Mouse (Mus musculus): ENCODE results near the gene Lin7c. TPM values are rescaled to one million over a fixed set of nuclear protein-coding genes. Genes with fewer than 3 reads are reported as not detected.

The Lin7c gene
- polyA plus RNA-seq, 1 experiment from 2014 or later = 35.5 TPM

DNA sequence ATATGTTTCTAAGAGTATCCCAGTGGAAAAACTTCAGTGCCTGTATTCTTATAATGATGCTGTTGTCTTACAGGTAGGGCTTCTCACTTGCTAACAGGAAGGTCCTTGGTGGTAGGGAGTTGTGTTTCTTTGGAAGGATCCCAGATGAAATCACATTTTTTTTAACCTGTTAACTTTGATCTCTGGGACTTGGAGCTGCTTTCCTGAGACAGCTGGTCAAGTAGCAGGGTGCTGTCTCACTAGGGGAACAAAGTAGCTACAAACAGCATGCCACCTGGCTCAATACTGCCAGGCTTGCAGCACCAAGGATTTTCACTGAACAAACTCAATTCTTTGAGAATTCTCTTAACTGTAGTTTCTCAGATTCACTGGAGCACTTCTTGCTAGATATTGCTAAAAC is 37.2 kb downstream of the Lin7c start:
- Histone ChIP-seq H3K27ac (replicated peaks) (no peak overlapping the region), H3K9me3 (no peaks in the 10 kb centered on the region), H3K36me3 (peaks cover 15% of the 10 kb centered on the region), H3K4me2 (no peak overlapping the region), H3K9ac (no peak overlapping the region), H3K4me1 (peaks cover 49% of the 10 kb centered on the region), H3K4me3 (no peak overlapping the region), H3K27me3 (replicated peaks) (no peaks in the 10 kb centered on the region)
- no peak for ATAC-seq (ENCODE audit: extremely low read depth, insufficient number of reproducible peaks, low FRiP score, low TSS enrichment)

DNA sequence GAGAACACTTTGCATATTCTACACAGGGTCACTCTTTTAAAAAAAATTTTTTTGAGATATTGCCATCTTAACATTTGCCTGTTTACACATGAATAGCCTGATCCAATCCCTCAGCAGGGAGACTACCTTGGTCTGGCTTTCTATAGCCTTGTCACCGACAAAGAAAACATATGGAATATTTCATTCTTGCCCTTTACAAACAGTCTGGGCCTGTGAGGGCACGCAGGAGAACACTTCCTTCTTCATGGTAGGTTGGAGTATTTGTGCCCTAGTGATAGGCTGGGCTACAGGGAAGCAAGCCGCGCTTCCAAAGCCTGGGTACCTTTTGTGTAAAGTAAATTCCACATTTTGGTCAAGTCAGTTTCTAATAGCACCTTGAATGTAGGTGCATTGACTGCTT is 38.1 kb downstream of the Lin7c start:
- H3K4me1 ChIP-seq = peaks cover 53% of the 10 kb centered on the region
- H3K9ac ChIP-seq = no peak overlapping the region
- peaks cover 15% of the 10 kb centered on the region for H3K36me3 ChIP-seq
- H3K27ac ChIP-seq (replicated peaks) = no peak overlapping the region
- H3K4me3 ChIP-seq = no peak overlapping the region
- 50% methylated on average over 4 of the region's 4 CpGs for WGBS
- H3K27me3 ChIP-seq (replicated peaks) = no peaks in the 10 kb centered on the region
- no peak for ATAC-seq (ENCODE audit: extremely low read depth, insufficient number of reproducible peaks, low FRiP score, low TSS enrichment)
- no peak overlapping the region for H3K4me2 ChIP-seq
- no peaks in the 10 kb centered on the region for H3K9me3 ChIP-seq

DNA sequence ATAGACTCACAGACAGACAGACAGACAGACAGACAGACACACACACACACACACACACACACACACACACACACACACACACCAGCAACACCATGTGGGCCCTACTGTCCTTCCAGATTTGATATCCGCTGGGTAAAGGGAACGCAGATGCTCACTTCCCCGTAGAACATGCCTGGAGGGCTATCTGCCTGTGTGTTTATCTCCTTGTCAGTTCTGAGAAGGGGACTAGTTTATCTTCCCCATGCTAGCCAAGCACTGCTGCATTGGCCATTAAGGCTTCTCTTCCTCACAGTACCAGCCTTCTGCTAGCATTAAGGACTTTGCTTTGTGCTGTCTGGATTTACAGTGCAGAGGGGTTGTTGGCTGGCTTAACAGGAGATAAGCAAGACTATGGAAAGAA is 38.6 kb downstream of the Lin7c start:
- 39% methylated on average over 3 of the region's 3 CpGs for WGBS
- no peak overlapping the region for H3K4me2 ChIP-seq
- H3K36me3 ChIP-seq = peaks cover 15% of the 10 kb centered on the region
- H3K9ac ChIP-seq = no peak overlapping the region
- no peaks in the 10 kb centered on the region for H3K9me3 ChIP-seq
- no peak overlapping the region for H3K4me3 ChIP-seq
- no peak overlapping the region for H3K27ac ChIP-seq (replicated peaks)
- no peak for ATAC-seq (ENCODE audit: extremely low read depth, insufficient number of reproducible peaks, low FRiP score, low TSS enrichment)
- H3K27me3 ChIP-seq (replicated peaks) = no peaks in the 10 kb centered on the region
- peaks cover 54% of the 10 kb centered on the region for H3K4me1 ChIP-seq

DNA sequence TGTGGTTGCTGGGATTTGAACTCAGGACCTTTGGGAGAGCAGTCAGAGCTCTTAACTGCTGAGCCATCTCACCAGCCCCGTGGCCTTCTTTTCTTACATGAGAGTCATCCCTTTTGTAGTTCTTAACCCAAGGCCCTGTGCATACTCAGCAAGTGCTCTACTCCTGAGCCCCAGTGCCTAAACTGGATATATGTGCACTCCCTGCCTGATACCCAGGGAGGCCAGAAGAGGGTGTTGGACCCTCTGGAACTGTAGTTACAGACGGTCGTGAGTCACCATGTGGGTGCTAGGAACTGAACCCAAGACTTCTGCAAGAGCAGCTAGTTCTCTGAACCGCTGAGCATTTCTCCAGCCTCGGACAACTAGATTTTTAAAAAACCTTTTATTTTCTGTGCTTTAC is 39.7 kb downstream of the Lin7c start:
- Histone ChIP-seq H3K27ac (replicated peaks) (no peak overlapping the region), H3K36me3 (peaks cover 15% of the 10 kb centered on the region), H3K9ac (no peak overlapping the region), H3K4me3 (no peak overlapping the region), H3K4me2 (no peak overlapping the region), H3K9me3 (no peaks in the 10 kb centered on the region), H3K27me3 (replicated peaks) (no peaks in the 10 kb centered on the region), H3K4me1 (peaks cover 65% of the 10 kb centered on the region)
- ATAC-seq (ENCODE audit: extremely low read depth, insufficient number of reproducible peaks, low FRiP score, low TSS enrichment) = no peak
- 95% methylated on average over 5 of the region's 5 CpGs for WGBS

DNA sequence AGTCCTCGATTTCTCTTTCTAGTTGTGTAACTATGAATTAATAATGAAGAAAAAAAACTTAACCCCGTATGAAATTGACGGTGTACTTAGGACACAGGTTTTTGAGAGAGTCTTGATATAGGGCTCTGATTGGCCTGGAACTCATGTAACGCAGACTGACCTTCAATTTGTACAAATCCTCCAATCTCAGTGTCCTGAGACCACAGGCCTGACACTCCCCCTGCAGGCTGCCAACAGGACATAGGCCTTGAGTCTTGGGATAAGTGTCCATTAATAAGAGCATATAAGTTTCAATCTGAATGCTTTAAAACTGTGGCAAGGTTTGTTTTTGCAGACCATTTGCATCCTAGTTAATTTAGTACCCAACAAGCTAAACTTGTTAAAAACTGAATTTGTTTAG is 40.1 kb downstream of the Lin7c start:
- H3K9me3 ChIP-seq = no peaks in the 10 kb centered on the region
- H3K27ac ChIP-seq (replicated peaks) = no peak overlapping the region
- peaks cover 70% of the 10 kb centered on the region for H3K4me1 ChIP-seq
- H3K4me2 ChIP-seq = no peak overlapping the region
- no peak for ATAC-seq (ENCODE audit: extremely low read depth, insufficient number of reproducible peaks, low FRiP score, low TSS enrichment)
- no peak overlapping the region for H3K4me3 ChIP-seq
- H3K9ac ChIP-seq = no peak overlapping the region
- 94% methylated on average over 4 of the region's 4 CpGs for WGBS
- H3K27me3 ChIP-seq (replicated peaks) = no peaks in the 10 kb centered on the region
- H3K36me3 ChIP-seq = peaks cover 11% of the 10 kb centered on the region

DNA sequence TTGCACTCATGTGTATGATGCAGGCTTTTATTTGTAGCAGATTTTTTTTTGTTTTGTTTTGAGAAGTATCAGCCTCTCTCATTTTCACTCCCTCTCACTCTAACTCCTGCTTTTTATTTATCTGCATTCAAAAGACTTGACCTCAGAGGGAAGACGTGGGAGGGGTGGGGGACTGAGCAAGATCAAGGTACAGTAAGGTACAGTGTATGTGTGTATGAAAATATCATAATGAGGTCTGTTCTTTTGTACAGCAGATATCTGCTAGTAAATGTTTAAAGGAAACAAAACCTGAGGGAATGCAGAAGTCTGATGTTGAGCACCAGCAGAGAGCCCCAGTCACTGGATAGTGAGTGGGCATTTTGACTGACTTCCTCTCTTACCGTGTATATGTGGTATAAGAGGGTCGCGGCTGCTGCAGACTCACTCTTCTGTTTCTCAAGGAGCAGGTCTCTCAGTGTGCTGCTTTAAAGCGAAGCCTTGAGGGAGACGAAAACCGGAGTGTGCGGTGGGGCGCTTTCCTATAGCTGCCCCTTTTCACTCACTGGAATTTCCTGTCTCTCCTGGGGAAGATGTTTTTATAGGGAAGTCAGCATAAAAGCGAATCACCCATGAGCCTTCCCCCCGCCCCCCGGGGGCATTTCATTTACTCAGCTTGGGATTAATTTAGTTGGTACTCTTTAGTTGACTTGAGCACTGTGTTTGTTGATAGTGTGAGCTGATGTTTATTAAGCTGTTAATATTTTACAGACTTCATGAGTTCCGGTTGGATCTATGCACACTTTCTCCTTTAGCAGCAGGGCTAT is 41.5 kb downstream of the Lin7c start:
- peak overlapping the region; percentile 36 for H3K4me2 ChIP-seq
- peak overlapping the region; percentile 15; the same call in 1 of the 2 replicates for H3K4me3 ChIP-seq
- H3K36me3 ChIP-seq = peaks cover 7% of the 10 kb centered on the region
- H3K9me3 ChIP-seq = no peaks in the 10 kb centered on the region
- no peak for ATAC-seq (ENCODE audit: extremely low read depth, insufficient number of reproducible peaks, low FRiP score, low TSS enrichment)
- H3K27me3 ChIP-seq (replicated peaks) = no peaks in the 10 kb centered on the region
- WGBS = 53% methylated on average over 13 of the region's 13 CpGs
- 0 out of 2 replicates have a peak overlapping the region, but pooled peaks have one; percentile 20 for H3K9ac ChIP-seq
- H3K4me1 ChIP-seq = peaks cover 79% of the 10 kb centered on the region
- H3K27ac ChIP-seq (replicated peaks) = peak overlapping the region; percentile 41; the same call in 1 of the 2 replicates

DNA sequence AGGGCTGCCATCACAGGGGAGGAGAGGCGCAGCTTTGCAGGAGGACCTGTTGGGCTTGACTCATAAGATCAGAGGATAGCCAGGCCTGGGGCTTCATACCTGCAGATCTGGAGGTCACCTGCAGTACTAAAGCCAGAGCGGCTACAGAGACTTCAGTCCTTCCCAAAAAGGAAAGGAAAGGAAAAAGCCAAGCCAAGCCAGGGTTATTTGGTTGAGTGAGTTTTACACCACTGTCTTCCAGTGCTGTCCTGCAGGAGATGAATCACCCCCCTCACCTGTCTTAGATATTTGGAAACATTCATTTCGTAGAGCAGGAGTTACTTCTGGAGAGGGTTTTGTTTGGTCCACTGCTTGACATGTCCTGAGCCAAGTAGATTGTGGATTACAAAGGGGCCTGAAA is 42.5 kb downstream of the Lin7c start:
- no peaks in the 10 kb centered on the region for H3K9me3 ChIP-seq
- H3K9ac ChIP-seq = 0 out of 2 replicates have a peak overlapping the region, but pooled peaks have one; percentile 24
- ATAC-seq (ENCODE audit: extremely low read depth, insufficient number of reproducible peaks, low FRiP score, low TSS enrichment) = no peak
- H3K4me2 ChIP-seq = no peak overlapping the region
- no peaks in the 10 kb centered on the region for H3K27me3 ChIP-seq (replicated peaks)
- peaks cover 74% of the 10 kb centered on the region for H3K4me1 ChIP-seq
- H3K36me3 ChIP-seq = peaks cover 7% of the 10 kb centered on the region
- H3K4me3 ChIP-seq = no peak overlapping the region
- WGBS = 63% methylated on average over 3 of the region's 3 CpGs
- no peak overlapping the region for H3K27ac ChIP-seq (replicated peaks)

DNA sequence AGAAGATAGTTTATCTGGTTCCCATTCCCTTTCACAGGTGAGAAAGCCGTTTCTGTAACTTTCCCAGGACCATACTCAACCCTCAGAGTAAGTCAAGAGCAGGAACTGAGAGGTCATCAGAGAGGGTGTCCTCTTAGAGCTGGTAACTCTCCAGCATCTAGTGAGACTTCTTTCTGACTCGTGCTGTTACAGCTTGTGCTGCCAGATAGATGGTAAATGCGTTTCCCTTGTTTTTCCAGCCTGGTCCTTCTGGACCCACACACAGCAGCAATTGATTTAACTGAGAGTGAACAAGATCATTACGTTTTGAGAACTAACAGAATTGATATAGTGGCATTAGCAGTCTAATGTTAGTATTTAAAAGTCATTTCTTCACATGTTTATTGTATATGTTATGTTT is 43.4 kb downstream of the Lin7c start:
- ATAC-seq (ENCODE audit: extremely low read depth, insufficient number of reproducible peaks, low FRiP score, low TSS enrichment) = no peak
- H3K4me3 ChIP-seq = no peak overlapping the region
- peaks cover 7% of the 10 kb centered on the region for H3K36me3 ChIP-seq
- peaks cover 66% of the 10 kb centered on the region for H3K4me1 ChIP-seq
- 53% methylated on average over 4 of the region's 4 CpGs for WGBS
- no peaks in the 10 kb centered on the region for H3K27me3 ChIP-seq (replicated peaks)
- H3K27ac ChIP-seq (replicated peaks) = no peak overlapping the region; the same call in 1 of the 2 replicates
- H3K4me2 ChIP-seq = no peak overlapping the region
- no peaks in the 10 kb centered on the region for H3K9me3 ChIP-seq
- no peak overlapping the region for H3K9ac ChIP-seq

DNA sequence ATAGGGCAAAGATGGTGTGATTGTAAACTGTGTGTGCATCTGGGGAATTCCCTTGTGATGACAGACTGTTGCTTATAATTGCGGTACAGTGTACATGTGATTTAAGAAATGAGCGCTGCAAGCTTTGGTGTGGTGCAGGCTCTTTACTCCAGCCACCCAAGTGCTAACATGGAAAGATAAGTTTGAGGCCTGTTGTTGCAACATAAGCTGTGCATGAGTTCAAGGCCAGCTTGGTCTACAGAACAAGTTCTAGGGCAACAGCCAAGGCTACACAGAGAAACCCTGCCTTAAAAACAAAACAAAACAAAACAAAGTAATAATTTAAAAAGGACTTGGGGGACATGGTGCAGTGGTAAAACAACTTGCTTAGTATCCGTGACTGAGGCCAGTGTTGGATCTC is 44.5 kb downstream of the Lin7c start:
- WGBS = 91% methylated on average over 3 of the region's 3 CpGs
- peaks cover 60% of the 10 kb centered on the region for H3K4me1 ChIP-seq
- no peak overlapping the region for H3K9ac ChIP-seq
- H3K4me3 ChIP-seq = no peak overlapping the region
- no peaks in the 10 kb centered on the region for H3K27me3 ChIP-seq (replicated peaks)
- H3K9me3 ChIP-seq = no peaks in the 10 kb centered on the region
- H3K36me3 ChIP-seq = peaks cover 6% of the 10 kb centered on the region
- H3K4me2 ChIP-seq = no peak overlapping the region
- H3K27ac ChIP-seq (replicated peaks) = no peak overlapping the region
- ATAC-seq (ENCODE audit: extremely low read depth, insufficient number of reproducible peaks, low FRiP score, low TSS enrichment) = no peak

DNA sequence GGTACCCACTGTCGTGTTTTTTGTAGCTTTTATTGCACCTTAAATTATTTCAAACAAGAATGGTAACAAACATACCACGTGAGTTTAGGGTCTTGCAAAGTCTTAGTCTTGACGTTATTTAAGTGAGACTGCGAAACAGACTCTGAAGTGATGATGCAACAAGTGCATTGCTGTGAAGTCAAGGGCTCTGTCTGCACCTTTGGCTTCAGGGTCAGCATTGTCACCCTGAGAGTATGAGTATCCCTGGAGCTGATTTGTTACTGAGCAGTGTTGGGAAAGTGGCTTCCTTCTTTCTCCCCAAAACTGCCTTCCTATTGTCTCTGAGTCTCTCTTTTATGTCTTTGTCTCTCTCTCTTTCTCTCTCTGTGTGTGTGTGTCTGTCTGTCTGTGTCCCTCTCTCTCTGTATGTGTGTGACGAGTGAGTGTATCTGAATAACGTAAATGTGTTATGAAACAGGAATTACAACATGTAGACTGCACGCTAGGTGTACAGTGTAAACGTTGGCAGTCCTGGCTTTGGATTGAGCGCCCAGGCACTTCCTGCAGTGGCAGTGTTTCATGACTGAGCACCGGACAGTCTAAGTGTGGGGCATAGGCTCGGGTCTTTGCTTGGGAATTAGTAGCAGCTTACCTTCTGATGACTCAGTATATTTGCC is 45.2 kb downstream of the Lin7c start:
- no peak overlapping the region for H3K27ac ChIP-seq (replicated peaks)
- H3K4me2 ChIP-seq = no peak overlapping the region
- H3K4me3 ChIP-seq = no peak overlapping the region
- H3K36me3 ChIP-seq = no peaks in the 10 kb centered on the region
- ATAC-seq (ENCODE audit: extremely low read depth, insufficient number of reproducible peaks, low FRiP score, low TSS enrichment) = no peak
- H3K9ac ChIP-seq = no peak overlapping the region
- peaks cover 60% of the 10 kb centered on the region for H3K4me1 ChIP-seq
- no peaks in the 10 kb centered on the region for H3K27me3 ChIP-seq (replicated peaks)
- 70% methylated on average over 11 of the region's 11 CpGs for WGBS
- no peaks in the 10 kb centered on the region for H3K9me3 ChIP-seq

DNA sequence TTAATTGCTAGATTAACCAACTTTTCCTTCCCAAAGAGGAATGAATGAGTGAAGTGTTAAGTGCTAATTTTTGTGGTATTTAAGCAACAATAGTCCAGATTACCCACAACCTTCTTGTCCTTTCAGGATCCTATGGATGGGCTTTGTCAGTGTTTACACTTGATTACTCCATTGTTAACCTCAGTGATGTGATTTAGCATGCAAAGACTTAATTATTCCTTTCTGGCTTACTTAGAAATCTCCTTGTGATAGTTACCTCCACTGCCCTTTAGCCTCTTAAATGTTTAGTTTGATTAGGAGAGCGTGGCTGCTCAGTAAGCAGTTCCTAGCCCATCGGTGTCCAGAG is 45.7 kb downstream of the Lin7c start:
- no peaks in the 10 kb centered on the region for H3K36me3 ChIP-seq
- H3K4me2 ChIP-seq = no peak overlapping the region
- no peaks in the 10 kb centered on the region for H3K27me3 ChIP-seq (replicated peaks)
- no peak overlapping the region for H3K27ac ChIP-seq (replicated peaks)
- no peak for ATAC-seq (ENCODE audit: extremely low read depth, insufficient number of reproducible peaks, low FRiP score, low TSS enrichment)
- H3K9me3 ChIP-seq = no peaks in the 10 kb centered on the region
- peaks cover 56% of the 10 kb centered on the region for H3K4me1 ChIP-seq
- no peak overlapping the region for H3K9ac ChIP-seq
- H3K4me3 ChIP-seq = no peak overlapping the region
- WGBS = 49% methylated on average over 2 of the region's 2 CpGs

DNA sequence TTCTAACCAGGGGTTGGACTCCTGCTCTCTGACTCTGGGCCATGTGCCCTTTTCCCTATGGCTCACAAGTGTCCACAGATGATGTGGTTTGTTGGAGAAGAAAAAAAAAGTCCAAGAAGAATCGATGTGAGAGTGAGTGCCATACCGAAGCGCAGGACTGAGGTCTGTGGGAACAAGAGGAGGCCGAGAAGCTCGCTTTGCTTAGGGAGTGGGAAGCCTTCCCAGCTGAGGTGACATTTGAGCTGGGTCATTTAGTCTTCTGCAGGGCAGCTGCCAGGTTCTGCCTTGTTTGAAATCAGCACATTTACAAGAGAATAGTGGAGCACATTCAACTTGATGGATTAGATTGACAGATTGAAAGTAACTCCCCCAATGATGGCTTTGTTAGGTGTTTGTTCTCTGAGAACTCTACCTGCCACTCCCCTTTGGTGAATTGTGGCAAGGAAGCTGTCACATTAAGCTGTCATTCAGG is 51.4 kb downstream of the Lin7c start:
- WGBS = 68% methylated on average over 5 of the region's 5 CpGs
- no peak overlapping the region for H3K4me3 ChIP-seq
- H3K27ac ChIP-seq (replicated peaks) = no peak overlapping the region
- peaks cover 42% of the 10 kb centered on the region for H3K4me1 ChIP-seq
- no peaks in the 10 kb centered on the region for H3K9me3 ChIP-seq
- no peak overlapping the region for H3K4me2 ChIP-seq
- no peak overlapping the region for H3K9ac ChIP-seq
- no peaks in the 10 kb centered on the region for H3K36me3 ChIP-seq
- ATAC-seq (ENCODE audit: extremely low read depth, insufficient number of reproducible peaks, low FRiP score, low TSS enrichment) = no peak
- no peaks in the 10 kb centered on the region for H3K27me3 ChIP-seq (replicated peaks)
